Mouse (Mus musculus) myocyte (in vitro differentiated cells): ENCODE measurements around the gene Abcf1. TPM values are rescaled to one million over a fixed set of nuclear protein-coding genes. Genes with fewer than 3 reads are reported as not detected.
"Not testable (repeated sequence)": the region's sequence is repeated elsewhere in the genome, so short reads cannot be mapped to it uniquely, and the experiment has no call there.

Experiments used
- H3K27me3 ChIP-seq: one replicate; pipeline ENCODE4 v1.6.1; 2011; ENCODE audit not compliant: control insufficient read depth, insufficient read depth, insufficient read length
- H3K36me3 ChIP-seq: one replicate; pipeline ENCODE4 v1.6.1; 2011; ENCODE audit not compliant: control insufficient read depth, insufficient read depth
- H3K4me2 ChIP-seq: one replicate; pipeline ENCODE4 v1.6.1; 2011; ENCODE audit warnings: low read depth, control low read depth
- H3K4me3 ChIP-seq: one replicate; pipeline ENCODE4 v1.5.1; 2011; ENCODE audit warnings: mild to moderate bottlenecking, control low read depth, moderate library complexity
- H3K79me2 ChIP-seq: one replicate; pipeline ENCODE4 v1.6.1; 2011; ENCODE audit not compliant: control insufficient read depth, insufficient read depth
- H3ac ChIP-seq: one replicate; pipeline ENCODE4 v1.6.1; 2011; ENCODE audit not compliant: control insufficient read depth, insufficient read length
- CEBPB ChIP-seq: IDR thresholded peaks from 2 replicates; pipeline ENCODE4 v1.6.1; 2011; ENCODE audit warnings: mild to moderate bottlenecking, moderate library complexity; ENCODE audit not compliant: poor library complexity, insufficient read depth, severe bottlenecking
- E2F4 ChIP-seq: IDR thresholded peaks from one replicate; pipeline ENCODE4 v1.6.1; 2011; ENCODE audit warnings: mild to moderate bottlenecking, control low read depth, moderate library complexity; ENCODE audit not compliant: insufficient read depth
- MAX ChIP-seq: IDR thresholded peaks from one replicate; pipeline ENCODE4 v1.6.1; 2011; ENCODE audit warnings: low read depth, mild to moderate bottlenecking, control low read depth
- MYOD1 ChIP-seq, 3 experiments: IDR thresholded peaks; one replicate each; pipeline ENCODE4 v1.6.1; 2011; ENCODE audit warnings: control low read depth in 2 of 3, low read depth in 2 of 3, mild to moderate bottlenecking in 2 of 3, moderate library complexity in 1 of 3; ENCODE audit not compliant: insufficient read length in 2 of 3, control insufficient read depth in 1 of 3
- MYOG ChIP-seq, 3 experiments: IDR thresholded peaks; one replicate each; pipeline ENCODE4 v1.6.1; 2011; ENCODE audit warnings: control low read depth in 2 of 3, low read depth in 2 of 3, mild to moderate bottlenecking in 2 of 3; ENCODE audit not compliant: insufficient read length in 2 of 3, control insufficient read depth in 1 of 3, insufficient read depth in 1 of 3
- POLR2A ChIP-seq: IDR thresholded peaks from one replicate; pipeline ENCODE4 v1.6.1; 2011; ENCODE audit warnings: low read depth, mild to moderate bottlenecking, control low read depth, moderate library complexity; ENCODE audit not compliant: insufficient read length
- POLR2AphosphoS2 ChIP-seq: IDR thresholded peaks from one replicate; pipeline ENCODE4 v1.6.1; 2011; ENCODE audit warnings: low read depth, control low read depth; ENCODE audit not compliant: insufficient read length
- REST ChIP-seq: IDR thresholded peaks from one replicate; pipeline ENCODE4 v1.6.1; 2011; ENCODE audit warnings: mild to moderate bottlenecking, control low read depth, moderate library complexity; ENCODE audit not compliant: insufficient read depth, insufficient read length
- SRF ChIP-seq: IDR thresholded peaks from one replicate; pipeline ENCODE4 v1.6.1; 2011; ENCODE audit warnings: low read depth; ENCODE audit not compliant: control insufficient read depth, insufficient read length
- TCF12 ChIP-seq: IDR thresholded peaks from one replicate; pipeline ENCODE4 v1.6.1; 2011; ENCODE audit warnings: mild to moderate bottlenecking, control low read depth; ENCODE audit not compliant: poor library complexity, insufficient read depth, severe bottlenecking
- TCF3 ChIP-seq: IDR thresholded peaks from one replicate; pipeline ENCODE4 v1.6.1; 2011; ENCODE audit warnings: low read depth, control low read depth; ENCODE audit not compliant: insufficient read length
- USF1 ChIP-seq: IDR thresholded peaks from one replicate; pipeline ENCODE4 v1.6.1; 2011; ENCODE audit warnings: low read depth, mild to moderate bottlenecking, control low read depth, moderate library complexity
- polyA plus RNA-seq: library from polyadenylated mRNA; unstranded; fragments of >200 nt; fragmentation: generic; extraction: Trizol; gene quantifications from one replicate; pipeline ENCODE4 v1.2.1, GENCODE M21; 2012; ENCODE audit warnings: missing spikeins

Gene Abcf1
- polyA plus RNA-seq, result 90.1 TPM

DNA sequence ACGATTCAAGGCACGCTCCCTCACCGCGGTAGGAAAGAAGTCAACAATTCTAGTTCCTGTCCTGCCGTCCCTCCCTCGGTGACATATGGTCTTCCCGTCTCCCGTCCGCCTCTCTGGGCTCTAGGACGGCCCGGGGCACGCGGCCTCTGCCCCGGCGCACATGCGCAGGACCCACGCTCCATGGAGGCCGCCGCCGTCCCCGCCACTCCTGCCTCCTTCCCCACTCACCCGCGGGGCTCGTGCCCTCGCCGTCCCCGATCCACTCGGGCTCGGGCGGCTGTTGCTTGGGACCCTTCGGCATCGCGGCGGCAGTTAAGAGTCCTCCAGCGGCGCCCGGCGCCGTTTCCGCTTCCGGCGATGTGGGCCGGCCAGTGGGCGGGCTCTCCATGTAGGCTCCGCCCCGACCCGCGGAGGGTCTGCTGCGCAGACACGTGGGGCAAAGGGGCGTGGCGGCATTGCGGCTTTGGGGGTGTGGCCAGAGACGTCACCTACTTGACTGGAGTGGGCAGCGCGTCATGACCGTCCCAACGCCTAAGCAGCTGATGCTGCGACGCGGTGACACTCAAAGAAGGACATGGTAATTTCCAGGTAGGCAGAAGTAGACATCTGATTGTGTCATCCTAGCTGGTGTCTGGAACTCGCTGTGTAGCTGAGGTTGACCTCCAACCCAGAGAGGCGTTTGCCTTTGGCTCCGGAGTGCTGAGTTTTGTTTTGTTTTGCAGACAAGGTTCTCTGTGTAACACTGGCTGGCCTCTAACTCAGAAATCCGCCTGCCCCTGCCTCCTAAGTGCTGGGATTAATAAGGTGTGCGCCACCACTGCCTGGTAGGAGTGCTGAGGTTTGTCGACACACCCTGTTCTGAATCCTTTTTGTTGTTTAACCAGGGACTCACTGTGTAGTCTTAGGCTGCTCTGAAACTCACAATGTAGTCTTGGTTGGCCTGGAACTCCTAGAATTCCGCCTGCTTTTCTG lies at the start of gene Abcf1:
TSS of gene Abcf1 (minus strand) at position 344 of the 972 bp plus-strand sequence.
- peak within 1 kb of the TSS; percentile 69 for H3K4me3 ChIP-seq
- H3K4me2 ChIP-seq, result peak within 1 kb of the TSS; percentile 100
- peak within 1 kb of the TSS; percentile 36 for H3ac ChIP-seq

DNA sequence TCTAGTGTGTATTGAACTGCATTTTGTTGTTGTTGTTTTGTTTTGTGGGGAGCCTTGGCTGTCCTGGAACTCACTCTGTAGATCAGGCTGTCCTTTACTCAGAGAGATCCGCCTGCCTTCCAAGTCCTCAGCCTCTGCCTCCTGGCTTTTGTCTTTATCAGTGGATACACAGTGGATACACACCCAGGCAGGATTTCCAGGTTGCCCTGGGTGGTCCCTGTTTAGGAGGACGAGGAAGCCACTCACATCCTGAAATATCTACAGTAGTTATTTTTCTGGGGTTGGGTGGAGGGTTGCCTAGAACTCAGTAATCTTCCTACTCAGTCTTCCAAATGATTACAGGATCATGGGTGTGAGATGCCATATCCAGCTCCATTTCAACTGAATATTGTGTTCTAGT lies 49.4 kb upstream of the Abcf1 start:
- Histone ChIP-seq H3K4me3 (no peak overlapping the region), H3ac (no peak overlapping the region), H3K27me3 (no peaks in the 10 kb centered on the region), H3K79me2 (peaks cover 76% of the 10 kb centered on the region), H3K36me3 (peaks cover 3% of the 10 kb centered on the region), H3K4me2 (no peak overlapping the region)
- TF ChIP-seq CEBPB (no peak), TCF12 (no peak), MYOD1 (IDR thresholded peaks at IDR 0.05; ENCODE audit: control insufficient read depth in 1 of 3, insufficient read length in 2 of 3, low read depth in 2 of 3) (no peak), MYOG (IDR thresholded peaks at IDR 0.05; ENCODE audit: control insufficient read depth in 1 of 3, insufficient read depth in 1 of 3, insufficient read length in 2 of 3, low read depth in 2 of 3) (no peak), REST (no peak), MAX (no peak), SRF (no peak), POLR2AphosphoS2 (no peak), E2F4 (no peak), USF1 (no peak), POLR2A (no peak), TCF3 (no peak)

More for the DNA sequence above, at the start of gene Abcf1:
- Histone ChIP-seq H3K27me3 (no peaks in the 10 kb centered on the region), H3K79me2 (peaks cover 33% of the 10 kb centered on the region), H3K36me3 (peaks cover 5% of the 10 kb centered on the region)
- TF ChIP-seq TCF12, result no peak
- TF ChIP-seq MYOG (IDR thresholded peaks at IDR 0.05; ENCODE audit: control insufficient read depth in 1 of 3, insufficient read depth in 1 of 3, insufficient read length in 2 of 3, low read depth in 2 of 3), result peak in 1 of 3 experiments; percentile 25
- peak; percentile 26 for TF ChIP-seq SRF
- no peak for TF ChIP-seq TCF3
- no peak for TF ChIP-seq CEBPB
- TF ChIP-seq USF1, result peak; percentile 73
- no peak for TF ChIP-seq REST
- TF ChIP-seq POLR2AphosphoS2, result peak; percentile 83
- no peak for TF ChIP-seq E2F4
- peak; percentile 25 for TF ChIP-seq MAX
- peak in 1 of 3 experiments; percentile 57 for TF ChIP-seq MYOD1 (IDR thresholded peaks at IDR 0.05; ENCODE audit: control insufficient read depth in 1 of 3, insufficient read length in 2 of 3, low read depth in 2 of 3)
- peak; percentile 91 for TF ChIP-seq POLR2A

DNA sequence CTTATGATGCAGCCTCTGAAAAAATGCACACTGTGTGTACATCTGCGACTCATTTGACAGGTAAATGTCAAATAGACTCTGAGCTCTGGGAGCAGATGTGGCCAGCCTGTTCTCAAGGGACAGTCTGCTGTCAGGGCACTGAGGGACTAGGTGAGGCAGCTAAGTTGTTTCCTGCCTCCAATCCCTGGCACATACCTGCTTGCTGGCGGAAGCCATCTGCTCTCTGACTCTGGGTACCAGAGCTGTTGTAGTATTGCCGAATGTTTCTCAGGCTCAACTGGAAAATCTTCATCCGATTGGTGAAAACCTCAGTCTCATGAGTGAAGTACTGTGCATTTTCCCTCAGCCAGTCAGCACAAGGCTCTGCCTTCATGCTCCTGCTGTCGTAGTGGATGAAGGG lies 47.5 kb upstream of the Abcf1 start:
- H3K36me3 ChIP-seq, result peaks cover 3% of the 10 kb centered on the region
- TF ChIP-seq MAX (no peak), POLR2A (no peak), CEBPB (no peak), USF1 (no peak), MYOD1 (IDR thresholded peaks at IDR 0.05; ENCODE audit: control insufficient read depth in 1 of 3, insufficient read length in 2 of 3, low read depth in 2 of 3) (no peak), SRF (no peak)
- no peaks in the 10 kb centered on the region for H3K27me3 ChIP-seq
- H3K4me2 ChIP-seq, result no peak overlapping the region
- no peak overlapping the region for H3K4me3 ChIP-seq
- H3ac ChIP-seq, result no peak overlapping the region
- H3K79me2 ChIP-seq, result peaks cover 64% of the 10 kb centered on the region

DNA sequence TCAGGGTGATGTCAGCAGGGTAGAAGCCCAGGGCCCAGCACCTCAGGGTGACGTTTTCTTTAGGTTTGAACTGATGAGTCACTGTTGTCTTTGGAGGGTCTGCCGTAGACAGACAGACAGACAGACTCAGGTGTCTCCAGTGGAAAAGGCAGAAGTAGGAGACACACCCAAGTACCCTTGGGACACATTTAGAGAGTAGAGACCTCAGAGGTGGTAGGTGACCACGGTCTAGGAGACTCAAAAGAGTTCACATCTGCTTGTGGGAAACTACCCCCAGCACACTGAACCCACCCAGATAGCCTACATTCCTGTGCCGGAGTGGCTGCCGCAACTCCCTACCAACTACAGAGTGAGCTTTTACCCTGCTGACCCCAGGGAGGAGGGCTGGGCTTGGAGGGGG lies 45.4 kb upstream of the Abcf1 start:
- Histone ChIP-seq H3K36me3 (peaks cover 3% of the 10 kb centered on the region), H3K79me2 (peaks cover 49% of the 10 kb centered on the region), H3K27me3 (no peaks in the 10 kb centered on the region), H3ac (no peak overlapping the region), H3K4me2 (no peak overlapping the region), H3K4me3 (no peak overlapping the region)
- TF ChIP-seq MYOG (IDR thresholded peaks at IDR 0.05; ENCODE audit: control insufficient read depth in 1 of 3, insufficient read depth in 1 of 3, insufficient read length in 2 of 3, low read depth in 2 of 3) (no peak), MAX (no peak), TCF3 (no peak), E2F4 (no peak)

DNA sequence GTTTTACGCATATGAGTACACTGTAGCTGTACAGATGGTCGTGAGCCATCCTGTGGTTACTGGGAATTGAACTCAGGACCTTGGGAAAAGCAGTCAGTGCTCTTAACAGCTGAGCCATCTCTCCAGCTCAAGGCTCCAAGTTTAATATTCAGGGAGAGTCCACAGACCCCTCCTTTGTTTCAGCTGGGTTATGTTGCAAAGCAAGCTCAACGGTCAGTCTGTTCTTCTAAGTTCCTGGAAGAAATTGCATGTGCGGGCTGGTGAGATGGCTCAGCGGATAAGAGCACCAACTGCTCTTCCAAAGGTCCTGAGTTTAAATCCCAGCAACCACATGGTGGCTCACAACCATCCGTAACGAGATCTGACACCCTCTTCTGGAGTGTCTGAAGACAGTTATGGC lies 34.8 kb upstream of the Abcf1 start:
- H3K27me3 ChIP-seq, H3ac ChIP-seq, H3K36me3 ChIP-seq, H3K4me3 ChIP-seq, H3K4me2 ChIP-seq: not testable (repeated sequence)
- H3K79me2 ChIP-seq, result peaks cover 58% of the 10 kb centered on the region
